Mouse (Mus musculus) brain, adult 2 months (tissue): ENCODE measurements at regions not wholly inside any gene's neighbourhood (a gene's known extent, or its start where the extent isn't known, plus 50 kb on each side); places are given as distances from the start of the nearest gene placed in this dataset.
"Not testable (repeated sequence)": the region's sequence is repeated elsewhere in the genome, so short reads cannot be mapped to it uniquely, and the experiment has no call there.

Experiments
- DNase-seq: peaks from one replicate; pipeline ENCODE4 v3.0.0; 2011; ENCODE audit warnings: low read depth, low spot score

- no peak for DNase-seq
These were observed 191.8 kb upstream of the Fmr1 start for GRCm38 (mm10) chrX:68486585-68486984.

- DNase-seq, result not testable (repeated sequence)
These were observed 186.3 kb upstream of the Fmr1 start for GRCm38 (mm10) chrX:68492052-68492451.

DNA sequence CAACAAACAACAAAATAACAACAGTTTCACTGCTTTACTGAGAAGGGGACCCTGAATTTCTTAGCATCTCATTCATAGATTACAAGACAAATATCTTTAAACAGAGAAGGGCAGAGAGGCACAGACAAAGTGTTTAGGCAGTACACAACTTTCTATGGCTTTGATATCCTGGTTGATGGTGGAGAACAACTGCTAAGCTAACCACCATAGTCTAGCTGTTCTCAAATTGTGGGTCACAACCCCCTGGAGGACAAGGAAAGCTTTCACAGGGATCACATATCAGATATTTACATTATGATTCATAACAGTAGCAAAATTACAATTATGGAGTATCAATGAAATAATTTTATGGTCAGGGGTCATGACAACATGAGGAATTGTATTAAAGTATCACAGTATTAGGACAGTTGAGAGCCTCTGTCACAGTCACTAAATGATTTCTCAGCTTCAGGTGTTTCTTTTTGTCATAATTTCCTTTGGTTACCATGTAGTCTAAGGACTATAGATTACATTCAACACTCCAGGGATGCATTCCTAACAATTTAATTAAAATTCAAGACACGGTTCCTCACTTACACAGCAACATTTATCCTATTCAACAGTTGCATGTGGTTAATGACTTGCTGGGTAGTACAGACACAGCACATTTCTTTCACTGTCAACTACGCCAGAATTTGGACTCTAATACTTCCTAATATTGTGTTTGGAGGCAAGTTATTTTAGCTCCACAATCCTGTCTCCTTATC lies 183.8 kb upstream of the Fmr1 start:
- DNase-seq, result no peak

GRCm38 (mm10) chrX:68495144-68495493 lies 183.2 kb upstream of the Fmr1 start:
- peak; percentile 78 for DNase-seq

DNA sequence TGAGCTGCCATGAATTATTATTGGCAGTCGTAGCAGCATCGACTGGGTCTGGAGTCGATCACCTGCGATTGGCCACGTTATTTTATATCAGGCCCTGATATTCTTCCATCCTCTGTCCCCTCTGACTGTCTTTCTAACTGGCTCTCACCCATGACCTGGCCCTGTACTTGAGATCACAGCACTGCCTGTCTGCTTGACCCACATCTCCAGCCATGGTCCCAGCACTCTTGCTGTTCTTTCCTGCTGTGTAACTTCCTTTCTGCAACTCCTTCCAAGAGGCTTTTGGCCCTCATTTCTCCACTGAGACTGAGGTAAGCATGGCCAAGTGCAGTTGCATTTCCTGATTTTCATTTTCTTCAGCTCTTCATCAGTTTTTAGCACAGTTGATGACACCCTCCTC lies 182.6 kb upstream of the Fmr1 start:
- DNase-seq, result peak; percentile 48

- peak; percentile 14 for DNase-seq
These were observed 180.5 kb upstream of the Fmr1 start for GRCm38 (mm10) chrX:68497886-68498285.

- DNase-seq, result peak; percentile 15
These were observed 175.4 kb upstream of the Fmr1 start for GRCm38 (mm10) chrX:68502938-68503337.

DNA sequence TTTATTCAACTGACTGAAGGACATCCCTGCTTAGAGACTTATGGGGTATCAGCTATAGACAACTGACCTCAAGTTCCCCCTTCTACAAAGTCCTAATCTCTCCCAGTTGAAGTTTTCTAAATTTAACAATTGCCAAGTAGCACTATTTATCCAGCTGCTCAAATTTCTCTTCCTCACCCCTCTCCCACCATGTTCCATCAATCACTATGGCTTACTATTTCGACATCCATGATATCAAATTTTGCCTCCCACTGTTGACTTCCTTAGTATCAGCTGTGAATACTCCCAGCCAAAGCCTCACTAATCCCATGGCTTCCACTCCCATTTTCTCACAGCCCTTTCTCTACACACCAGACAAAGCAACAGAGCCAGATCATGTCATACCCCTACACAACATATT lies 170.7 kb upstream of the Fmr1 start:
- no peak for DNase-seq

DNA sequence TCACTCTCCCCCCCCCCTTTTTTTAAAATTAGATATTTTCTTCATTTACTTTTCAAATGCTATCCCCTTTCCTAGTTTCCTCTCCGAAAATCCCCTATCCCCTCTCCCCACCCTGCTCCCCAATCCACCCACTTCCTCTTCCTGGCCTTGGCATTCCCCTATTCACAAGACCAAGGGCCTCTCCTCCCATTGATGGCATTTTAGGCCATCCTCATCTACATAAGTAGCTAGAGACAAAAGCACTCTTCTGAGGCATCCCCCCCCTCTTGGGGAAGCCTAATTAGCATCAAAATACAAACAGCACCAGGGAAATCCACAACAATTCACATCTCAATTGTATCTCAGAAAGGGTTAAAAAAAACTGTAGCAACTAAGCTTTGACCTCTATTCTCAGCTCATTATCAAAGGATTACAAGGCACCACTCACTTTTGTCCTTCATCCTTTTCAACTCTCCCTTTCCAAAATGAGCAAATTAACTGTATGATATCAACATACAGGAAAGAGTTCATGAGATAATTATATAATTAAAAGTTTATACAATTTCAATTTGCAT lies 166.1 kb upstream of the Fmr1 start:
- DNase-seq, result no peak

GRCm38 (mm10) chrX:68546561-68546960 lies 131.8 kb upstream of the Fmr1 start:
- peak; percentile 70 for DNase-seq

DNA sequence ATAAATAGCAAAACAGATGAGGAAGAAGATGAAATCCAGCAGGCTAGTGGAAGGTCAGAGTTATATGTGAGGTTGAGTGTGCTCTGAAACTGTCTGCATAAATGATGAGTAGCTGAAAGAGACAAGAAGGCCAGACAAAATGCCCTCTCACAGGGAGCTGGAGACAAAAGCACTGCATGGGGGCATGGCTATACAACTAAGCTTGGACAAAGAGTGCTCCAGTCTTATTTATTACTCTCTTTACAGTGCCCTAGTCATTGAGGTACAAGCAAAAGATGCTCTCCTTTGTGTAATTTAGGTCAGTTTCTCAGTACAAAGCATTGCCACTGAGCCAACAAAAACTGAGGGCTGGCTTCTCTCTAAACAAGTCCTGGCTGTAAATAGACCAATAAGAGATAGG lies 124.3 kb upstream of the Fmr1 start:
- DNase-seq, result peak; percentile 3

- peak; percentile 59 for DNase-seq
These were observed 120.6 kb upstream of the Fmr1 start for GRCm38 (mm10) chrX:68557717-68558116.

- DNase-seq, result peak; percentile 59
These were observed 93.1 kb upstream of the Fmr1 start for GRCm38 (mm10) chrX:68585246-68585645.

DNA sequence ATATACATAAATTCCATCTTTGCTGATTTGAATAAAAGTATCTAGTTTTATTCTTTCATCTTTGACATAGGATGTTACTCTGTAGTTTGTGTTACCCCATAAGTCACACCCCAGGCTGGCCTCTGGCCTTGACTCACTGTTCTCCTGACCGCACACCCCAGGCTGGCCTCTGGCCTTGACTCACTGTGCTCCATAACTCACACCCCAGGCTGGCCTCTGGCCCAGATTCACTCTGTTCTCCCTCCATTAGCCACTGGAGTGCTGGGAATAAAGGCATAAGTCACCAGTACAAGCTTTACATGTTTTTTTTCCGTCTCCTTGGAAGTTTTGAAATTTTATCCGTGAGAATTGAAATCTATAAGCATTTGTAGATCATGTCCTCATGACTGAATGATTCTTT lies 56.2 kb upstream of the Fmr1 start:
- DNase-seq, result no peak
